Mouse (Mus musculus) lung, embryonic 15.5 days (tissue): ENCODE results near the gene Ngf. TPM values are rescaled to one million over a fixed set of nuclear protein-coding genes. Genes with fewer than 3 reads are reported as not detected.

Source experiments
- ATAC-seq: fragments of 200-750 bp; cut with Nextera tagmentation; 2 replicates; pipeline ENCODE4 v1.8.0; 2017; ENCODE audit warnings: moderate number of reproducible peaks, borderline replicate concordance; ENCODE audit not compliant: low FRiP score, low TSS enrichment; ENCODE audit errors: extremely low read depth
- H3K27ac ChIP-seq: fragments of 300-500 bp; sonication (generic); 2 replicates; pipeline ENCODE4 v1.5.1; 2015; ENCODE audit warnings: moderate library complexity, mild to moderate bottlenecking, inconsistent platforms
- H3K27me3 ChIP-seq: fragments of 300-500 bp; sonication (generic); 2 replicates; pipeline ENCODE4 v1.6.1; 2015; ENCODE audit warnings: inconsistent platforms
- H3K36me3 ChIP-seq: fragments of 300-500 bp; sonication (generic); 2 replicates; pipeline ENCODE4 v1.6.1; 2015; ENCODE audit warnings: inconsistent platforms
- H3K4me1 ChIP-seq: fragments of 300-500 bp; sonication (generic); 2 replicates; pipeline ENCODE4 v1.6.1; 2015; ENCODE audit warnings: inconsistent platforms
- H3K4me2 ChIP-seq: fragments of 300-500 bp; sonication (generic); 2 replicates; pipeline ENCODE4 v1.6.1; 2015; ENCODE audit warnings: inconsistent platforms, mild to moderate bottlenecking, moderate library complexity
- H3K4me3 ChIP-seq: fragments of 300-500 bp; sonication (generic); 2 replicates; pipeline ENCODE4 v1.5.1; 2015; ENCODE audit warnings: mild to moderate bottlenecking, inconsistent platforms
- H3K9ac ChIP-seq: fragments of 300-500 bp; sonication (generic); 2 replicates; pipeline ENCODE4 v1.6.1; 2015; ENCODE audit warnings: inconsistent platforms
- H3K9me3 ChIP-seq: fragments of 300-500 bp; sonication (generic); 2 replicates; pipeline ENCODE4 v1.6.1; 2016; ENCODE audit warnings: inconsistent platforms
- WGBS: fragments of 180-500 bp; shearing (Covaris S2); methylation state at CpG from one replicate; pipeline ENCODE4 v1.1.7; 2015; 5-methylcytosine and 5-hydroxymethylcytosine counted together
- polyA plus RNA-seq: library from polyadenylated mRNA; unstranded; fragments of >200 nt; fragmentation: Nextera tagmentation; extraction: Ambion mirVana; gene quantifications from 2 replicates; pipeline ENCODE4 v1.2.1, GENCODE M21; 2015

Gene Ngf
- 0.81 and 0.97 TPM in 2 replicates for polyA plus RNA-seq

GRCm38 (mm10) chr3:102469713-102470448, at the start of gene Ngf:
Gene Ngf, plus strand, starts transcription at chr3:102469919.
- H3K27ac ChIP-seq: no peak within 1 kb of the TSS
- H3K4me2 ChIP-seq: peak within 1 kb of the TSS; percentile 66
- H3K4me1 ChIP-seq: peaks cover 7% of the 10 kb centered on the region; the same call in 1 of the 2 replicates
- WGBS: 2% methylated on average over 43 of the region's 43 CpGs
- H3K36me3 ChIP-seq: no peaks in the 10 kb centered on the region
- H3K9ac ChIP-seq: 0 out of 2 replicates have a peak within 1 kb of the TSS, but pooled peaks have one; percentile 0
- H3K4me3 ChIP-seq: peak within 1 kb of the TSS; percentile 29
- peaks cover 46% of the 10 kb centered on the region for H3K27me3 ChIP-seq
- peak; percentile 60; the same call in 1 of the 2 replicates for ATAC-seq
- H3K9me3 ChIP-seq: no peaks in the 10 kb centered on the region

DNA sequence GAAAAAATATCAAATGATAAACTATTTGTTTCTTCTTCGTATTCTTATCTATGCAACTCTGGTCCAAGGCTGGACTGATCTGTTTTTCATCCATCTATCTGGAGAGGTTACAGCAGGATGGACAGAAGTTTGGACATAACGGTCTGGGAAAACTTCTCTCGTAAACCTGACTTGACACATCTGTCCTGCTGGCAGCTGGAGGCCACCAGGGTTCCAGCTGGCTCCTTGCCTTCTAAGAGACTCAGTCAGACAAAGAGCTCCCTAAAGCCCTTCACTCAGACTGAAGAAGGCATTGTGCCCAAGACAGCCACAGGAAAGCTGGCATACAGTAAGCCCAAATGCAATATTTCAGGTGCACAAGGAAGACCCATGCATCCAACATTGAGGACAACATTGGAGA, 24.2 kb upstream of the Ngf start:
- no peaks in the 10 kb centered on the region for H3K36me3 ChIP-seq
- H3K4me3 ChIP-seq: no peak overlapping the region
- no peaks in the 10 kb centered on the region for H3K4me1 ChIP-seq
- H3K9me3 ChIP-seq: no peaks in the 10 kb centered on the region
- H3K9ac ChIP-seq: no peak overlapping the region
- H3K27ac ChIP-seq: no peak overlapping the region
- peak; percentile 49; the same call in 1 of the 2 replicates for ATAC-seq
- WGBS: 30% methylated on average over 3 of the region's 3 CpGs
- H3K4me2 ChIP-seq: no peak overlapping the region
- no peaks in the 10 kb centered on the region for H3K27me3 ChIP-seq

DNA sequence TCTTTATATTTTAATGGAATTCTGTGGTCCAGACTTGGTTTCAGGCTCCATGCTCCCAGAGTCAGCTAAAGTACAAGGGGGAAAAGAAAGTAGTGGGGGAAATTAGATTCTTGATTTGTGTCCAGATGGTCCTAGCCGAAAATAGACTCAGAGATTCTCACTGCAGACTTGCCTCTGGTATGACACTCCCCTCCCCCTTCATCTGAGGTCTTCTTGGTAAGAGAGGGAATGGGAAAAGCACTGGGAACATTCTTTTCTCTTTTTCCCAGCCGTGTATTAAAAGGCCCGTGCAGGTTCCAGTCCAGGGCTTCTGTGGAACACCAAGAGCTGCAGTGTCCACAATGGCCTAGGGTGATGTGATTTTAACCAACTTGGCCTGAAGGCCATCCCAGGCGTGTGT, 23.0 kb upstream of the Ngf start:
- no peak overlapping the region for H3K4me2 ChIP-seq
- H3K27me3 ChIP-seq: no peaks in the 10 kb centered on the region
- no peak for ATAC-seq
- no peaks in the 10 kb centered on the region for H3K36me3 ChIP-seq
- H3K4me1 ChIP-seq: no peaks in the 10 kb centered on the region
- 59% methylated on average over 4 of the region's 4 CpGs for WGBS
- no peak overlapping the region for H3K4me3 ChIP-seq
- no peaks in the 10 kb centered on the region for H3K9me3 ChIP-seq
- H3K9ac ChIP-seq: no peak overlapping the region
- H3K27ac ChIP-seq: no peak overlapping the region

DNA sequence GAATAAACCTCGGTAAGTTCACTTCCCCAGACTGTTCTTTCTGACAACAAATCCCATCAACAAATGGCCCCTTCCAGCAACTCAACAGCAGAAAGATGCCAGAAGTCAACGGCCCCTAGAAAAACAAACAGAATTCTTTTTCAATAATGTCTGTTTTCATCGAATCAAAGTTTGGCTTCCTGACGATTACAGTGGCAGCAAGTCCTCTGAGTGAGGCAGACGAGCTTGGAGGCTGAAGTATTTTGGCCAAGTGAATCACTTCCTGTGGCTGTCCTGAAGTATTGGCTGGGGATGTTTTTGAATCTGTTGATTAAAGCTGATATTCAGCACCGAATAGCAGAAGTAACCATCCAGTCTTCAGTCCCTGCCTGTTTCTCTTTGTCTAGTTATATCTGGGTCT, 15.2 kb upstream of the Ngf start:
- Histone ChIP-seq H3K4me3 (no peak overlapping the region), H3K4me1 (no peaks in the 10 kb centered on the region), H3K4me2 (no peak overlapping the region), H3K9ac (no peak overlapping the region), H3K27me3 (no peaks in the 10 kb centered on the region), H3K27ac (no peak overlapping the region), H3K36me3 (no peaks in the 10 kb centered on the region), H3K9me3 (no peaks in the 10 kb centered on the region)
- ATAC-seq: no peak
- WGBS: 41% methylated on average over 6 of the region's 6 CpGs

- no peak for ATAC-seq
- no peaks in the 10 kb centered on the region for H3K36me3 ChIP-seq
- no peak overlapping the region for H3K4me2 ChIP-seq
- WGBS: 47% methylated on average over 5 of the region's 5 CpGs
- no peak overlapping the region for H3K4me3 ChIP-seq
- no peak overlapping the region for H3K27ac ChIP-seq
- no peaks in the 10 kb centered on the region for H3K9me3 ChIP-seq
- H3K27me3 ChIP-seq: no peaks in the 10 kb centered on the region
- H3K9ac ChIP-seq: no peak overlapping the region
- H3K4me1 ChIP-seq: no peaks in the 10 kb centered on the region
Measured at GRCm38 (mm10) chr3:102460528-102460927, 9.2 kb upstream of the Ngf start.

- ATAC-seq: no peak
- no peaks in the 10 kb centered on the region for H3K4me1 ChIP-seq
- WGBS: 51% methylated on average over 6 of the region's 6 CpGs
Measured at GRCm38 (mm10) chr3:102460986-102461385, 8.7 kb upstream of the Ngf start.

DNA sequence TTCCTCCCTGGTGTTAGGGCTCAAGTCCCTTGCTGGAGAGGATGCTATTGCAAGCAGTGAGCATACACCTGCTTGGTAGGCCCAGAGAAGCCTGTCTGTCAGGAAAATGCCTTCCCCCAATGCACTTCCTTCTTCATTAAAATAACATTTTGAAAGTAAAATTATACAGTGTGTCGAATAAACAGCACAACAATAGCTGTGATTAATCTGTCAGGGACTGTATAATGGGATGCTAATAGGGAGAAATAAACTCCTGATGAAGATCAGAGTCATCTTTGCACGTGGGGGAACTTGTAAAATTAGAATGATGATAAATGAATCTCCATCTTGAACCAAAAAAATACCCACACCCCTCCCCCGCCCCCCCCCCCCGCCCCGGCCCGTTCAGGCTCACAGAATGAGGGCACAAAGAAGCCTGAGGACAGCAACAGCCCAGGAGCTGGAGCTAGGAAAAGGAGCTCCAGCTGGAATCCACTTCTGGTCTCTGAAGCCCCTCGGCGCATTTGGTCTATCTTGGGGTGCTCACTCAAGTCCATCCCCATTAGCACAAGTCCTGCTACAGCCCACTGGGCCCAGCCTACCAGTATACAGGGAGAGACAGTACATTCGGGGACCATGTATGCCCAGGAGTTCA, 6.9 kb upstream of the Ngf start:
- H3K4me3 ChIP-seq: no peak overlapping the region
- peaks cover 3% of the 10 kb centered on the region; the same call in 1 of the 2 replicates for H3K27me3 ChIP-seq
- H3K36me3 ChIP-seq: no peaks in the 10 kb centered on the region
- 59% methylated on average over 9 of the region's 9 CpGs for WGBS
- no peaks in the 10 kb centered on the region for H3K4me1 ChIP-seq
- no peaks in the 10 kb centered on the region for H3K9me3 ChIP-seq
- H3K9ac ChIP-seq: no peak overlapping the region
- no peak overlapping the region for H3K27ac ChIP-seq
- no peak for ATAC-seq
- no peak overlapping the region for H3K4me2 ChIP-seq

More at GRCm38 (mm10) chr3:102460986-102461385, 8.7 kb upstream of the Ngf start:
- no peak overlapping the region for H3K9ac ChIP-seq
- no peaks in the 10 kb centered on the region for H3K9me3 ChIP-seq
- no peaks in the 10 kb centered on the region for H3K36me3 ChIP-seq
- no peak overlapping the region for H3K27ac ChIP-seq
- H3K4me3 ChIP-seq: no peak overlapping the region
- no peak overlapping the region for H3K4me2 ChIP-seq
- no peaks in the 10 kb centered on the region for H3K27me3 ChIP-seq

GRCm38 (mm10) chr3:102463339-102463738, 6.4 kb upstream of the Ngf start:
- H3K27me3 ChIP-seq: peaks cover 8% of the 10 kb centered on the region
- H3K4me1 ChIP-seq: no peaks in the 10 kb centered on the region
- no peaks in the 10 kb centered on the region for H3K9me3 ChIP-seq
- 79% methylated on average over 2 of the region's 2 CpGs for WGBS
- no peak overlapping the region for H3K4me3 ChIP-seq
- H3K36me3 ChIP-seq: no peaks in the 10 kb centered on the region
- H3K4me2 ChIP-seq: no peak overlapping the region
- no peak overlapping the region for H3K27ac ChIP-seq
- H3K9ac ChIP-seq: no peak overlapping the region
- no peak for ATAC-seq

- Histone ChIP-seq H3K27ac (no peak overlapping the region), H3K9ac (no peak overlapping the region), H3K4me1 (peaks cover 7% of the 10 kb centered on the region; the same call in 1 of the 2 replicates), H3K9me3 (no peaks in the 10 kb centered on the region), H3K27me3 (peaks cover 39% of the 10 kb centered on the region), H3K36me3 (no peaks in the 10 kb centered on the region), H3K4me3 (no peak overlapping the region), H3K4me2 (no peak overlapping the region)
- WGBS: 16% methylated on average over 3 of the region's 3 CpGs
- ATAC-seq: no peak
Measured at GRCm38 (mm10) chr3:102466587-102466986, 3.1 kb upstream of the Ngf start.

GRCm38 (mm10) chr3:102467121-102467520, 2.6 kb upstream of the Ngf start:
- no peak overlapping the region for H3K4me2 ChIP-seq
- H3K4me1 ChIP-seq: peaks cover 7% of the 10 kb centered on the region; the same call in 1 of the 2 replicates
- H3K9me3 ChIP-seq: no peaks in the 10 kb centered on the region
- no peak for ATAC-seq
- no peaks in the 10 kb centered on the region for H3K36me3 ChIP-seq
- H3K9ac ChIP-seq: no peak overlapping the region
- H3K27ac ChIP-seq: no peak overlapping the region
- no peak overlapping the region for H3K4me3 ChIP-seq
- peaks cover 44% of the 10 kb centered on the region for H3K27me3 ChIP-seq
- 83% methylated on average over 8 of the region's 8 CpGs for WGBS

GRCm38 (mm10) chr3:102471251-102471650, 1.5 kb downstream of the Ngf start:
- WGBS: 67% methylated on average over 5 of the region's 5 CpGs
- H3K4me2 ChIP-seq: no peak overlapping the region

GRCm38 (mm10) chr3:102471799-102472198, 2.1 kb downstream of the Ngf start:
- Histone ChIP-seq H3K9ac (no peak overlapping the region), H3K9me3 (no peaks in the 10 kb centered on the region), H3K27ac (no peak overlapping the region), H3K4me2 (no peak overlapping the region), H3K4me3 (no peak overlapping the region), H3K27me3 (peaks cover 46% of the 10 kb centered on the region), H3K4me1 (peaks cover 7% of the 10 kb centered on the region; the same call in 1 of the 2 replicates), H3K36me3 (no peaks in the 10 kb centered on the region)
- ATAC-seq: no peak
- 33% methylated on average over 5 of the region's 5 CpGs for WGBS

More at GRCm38 (mm10) chr3:102471251-102471650, 1.5 kb downstream of the Ngf start:
- Histone ChIP-seq H3K27me3 (peaks cover 46% of the 10 kb centered on the region), H3K4me1 (peaks cover 7% of the 10 kb centered on the region; the same call in 1 of the 2 replicates), H3K9me3 (no peaks in the 10 kb centered on the region), H3K9ac (no peak overlapping the region), H3K4me3 (no peak overlapping the region), H3K27ac (no peak overlapping the region), H3K36me3 (no peaks in the 10 kb centered on the region)
- no peak for ATAC-seq
